Mouse (Mus musculus): ENCODE data around the gene Rnase13. TPM values are rescaled to one million over a fixed set of nuclear protein-coding genes. Genes with fewer than 3 reads are reported as not detected.

The Rnase13 gene
- polyA plus RNA-seq, 1 experiment, result 0.14 TPM

- DNase-seq (ENCODE audit: extremely low spot score in 1 of 2, low spot score in 1 of 2), result peak; percentile 69 to 75
These were observed 8.4 kb downstream of the Rnase13 start, which contains the start of gene Ndrg2 for GRCm38 (mm10) chr14:51913960-51914762. Ndrg2 (minus strand) TSS chr14:51914158.

GRCm38 (mm10) chr14:51913062-51913959 is 9.3 kb downstream of the Rnase13 start:
- peak; percentile 38 to 65 for DNase-seq (ENCODE audit: extremely low spot score in 1 of 2, low spot score in 1 of 2)

- no peak for DNase-seq (ENCODE audit: extremely low spot score in 1 of 2, low spot score in 1 of 2)
These were observed 10.0 kb downstream of the Rnase13 start for GRCm38 (mm10) chr14:51912391-51913061.

GRCm38 (mm10) chr14:51911301-51911700 is 11.3 kb downstream of the Rnase13 start:
- no peak for DNase-seq (ENCODE audit: extremely low spot score in 1 of 2, low spot score in 1 of 2)

- no peak for DNase-seq (ENCODE audit: extremely low spot score in 1 of 2, low spot score in 1 of 2)
These were observed 16.5 kb downstream of the Rnase13 start for GRCm38 (mm10) chr14:51906102-51906501.

- no peak for DNase-seq (ENCODE audit: extremely low spot score in 1 of 2, low spot score in 1 of 2)
These were observed 17.9 kb downstream of the Rnase13 start for GRCm38 (mm10) chr14:51904706-51905105.

GRCm38 (mm10) chr14:51903782-51904181 is 18.8 kb downstream of the Rnase13 start:
- DNase-seq (ENCODE audit: extremely low spot score in 1 of 2, low spot score in 1 of 2), result no peak

- peak in 1 of 2 experiments; percentile 84 for DNase-seq (ENCODE audit: extremely low spot score in 1 of 2, low spot score in 1 of 2)
These were observed 19.5 kb downstream of the Rnase13 start for GRCm38 (mm10) chr14:51902806-51903710.

GRCm38 (mm10) chr14:51899351-51899750 is 23.2 kb downstream of the Rnase13 start:
- DNase-seq (ENCODE audit: extremely low spot score in 1 of 2, low spot score in 1 of 2), result no peak

GRCm38 (mm10) chr14:51896539-51897170 is 25.9 kb downstream of the Rnase13 start:
- DNase-seq (ENCODE audit: extremely low spot score in 1 of 2, low spot score in 1 of 2), result no peak

GRCm38 (mm10) chr14:51896019-51896418 is 26.6 kb downstream of the Rnase13 start:
- DNase-seq (ENCODE audit: extremely low spot score in 1 of 2, low spot score in 1 of 2), result no peak

- DNase-seq (ENCODE audit: extremely low spot score in 1 of 2, low spot score in 1 of 2), result no peak
These were observed 27.5 kb downstream of the Rnase13 start for GRCm38 (mm10) chr14:51895071-51895470.

GRCm38 (mm10) chr14:51893809-51894208 is 28.8 kb downstream of the Rnase13 start:
- DNase-seq (ENCODE audit: extremely low spot score in 1 of 2, low spot score in 1 of 2), result no peak

- no peak for DNase-seq (ENCODE audit: extremely low spot score in 1 of 2, low spot score in 1 of 2)
These were observed 29.3 kb downstream of the Rnase13 start for GRCm38 (mm10) chr14:51893094-51893794.

GRCm38 (mm10) chr14:51892191-51892939 is 30.2 kb downstream of the Rnase13 start, which contains the start of gene Slc39a2:
Slc39a2 (plus strand) TSS chr14:51892889.
- no peak for DNase-seq (ENCODE audit: extremely low spot score in 1 of 2, low spot score in 1 of 2)

GRCm38 (mm10) chr14:51889833-51890232 is 32.7 kb downstream of the Rnase13 start:
- no peak for DNase-seq (ENCODE audit: extremely low spot score in 1 of 2, low spot score in 1 of 2)

- no peak for DNase-seq (ENCODE audit: extremely low spot score in 1 of 2, low spot score in 1 of 2)
These were observed 36.5 kb downstream of the Rnase13 start for GRCm38 (mm10) chr14:51886051-51886450.
